Mouse (Mus musculus) cerebellum, postnatal 10 days (tissue): ENCODE results near the gene Serpinb7.

ENCODE experiments used
- DNase-seq, 2 experiments: peaks; one replicate each; pipeline ENCODE4 v3.0.0; 2021; ENCODE audit warnings: mixed read lengths in 2 of 2

Serpinb7 gene

DNA sequence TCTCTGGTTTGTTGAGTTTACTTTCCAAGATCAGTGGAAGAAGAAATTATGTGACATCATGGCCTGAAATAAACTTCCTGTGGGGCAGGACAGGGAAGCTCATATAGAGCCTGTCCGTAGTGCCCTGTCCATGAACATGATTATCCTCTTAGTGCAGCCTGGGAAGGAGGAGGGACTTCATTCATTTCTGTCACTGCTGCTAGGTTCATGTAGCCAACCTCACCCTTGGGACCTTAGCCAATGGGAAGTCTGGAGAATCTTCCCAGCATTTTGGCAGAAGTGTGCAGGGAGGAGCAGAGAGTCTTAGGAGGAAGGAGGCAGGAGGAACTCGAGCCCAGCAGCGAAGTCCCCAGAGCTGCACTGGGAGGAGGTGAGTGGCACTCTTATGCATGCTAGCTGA, at the start of gene Serpinb7:
Gene Serpinb7, plus strand, starts transcription at position 301 of the 400 bp plus-strand sequence.
- no peak for DNase-seq

DNA sequence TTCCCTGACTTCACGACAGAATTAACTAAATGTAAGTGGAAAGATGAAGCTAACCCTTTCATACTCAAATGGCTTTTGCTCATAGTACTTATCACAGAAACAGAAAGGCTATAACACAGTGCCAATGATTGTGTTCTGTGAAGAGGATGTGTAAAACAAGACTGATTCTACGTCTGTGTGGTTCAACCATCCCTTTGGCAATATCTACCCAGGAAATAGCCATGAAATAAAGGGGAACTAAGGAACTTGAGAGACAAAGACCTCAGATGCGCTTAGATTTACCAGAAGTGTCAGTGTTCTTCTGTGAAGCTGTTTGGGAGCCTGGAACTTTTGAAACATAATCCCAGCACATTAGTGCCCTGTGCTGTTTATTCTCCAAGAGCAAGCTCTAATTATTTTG, 49.1 kb upstream of the Serpinb7 start:
- no peak for DNase-seq

DNA sequence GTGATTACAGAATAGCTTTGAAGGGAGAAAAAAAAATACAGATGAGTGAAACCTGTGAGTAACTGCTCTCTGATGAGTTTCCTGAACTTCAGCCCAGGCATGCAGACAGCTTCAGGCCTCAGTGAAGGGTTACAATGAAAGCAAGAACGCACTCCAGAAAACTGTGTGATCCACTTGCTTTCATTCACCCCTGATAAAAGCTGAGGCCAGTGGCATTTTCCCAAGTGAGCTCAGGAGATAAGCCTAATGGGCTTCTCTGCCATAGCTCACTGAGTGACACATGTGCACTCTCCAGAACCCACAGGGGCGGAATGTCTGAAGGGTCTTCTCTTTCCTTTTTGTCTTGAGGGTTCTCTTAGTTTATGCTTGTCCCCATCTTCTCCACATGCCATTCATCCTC, 48.3 kb upstream of the Serpinb7 start:
- no peak for DNase-seq

DNA sequence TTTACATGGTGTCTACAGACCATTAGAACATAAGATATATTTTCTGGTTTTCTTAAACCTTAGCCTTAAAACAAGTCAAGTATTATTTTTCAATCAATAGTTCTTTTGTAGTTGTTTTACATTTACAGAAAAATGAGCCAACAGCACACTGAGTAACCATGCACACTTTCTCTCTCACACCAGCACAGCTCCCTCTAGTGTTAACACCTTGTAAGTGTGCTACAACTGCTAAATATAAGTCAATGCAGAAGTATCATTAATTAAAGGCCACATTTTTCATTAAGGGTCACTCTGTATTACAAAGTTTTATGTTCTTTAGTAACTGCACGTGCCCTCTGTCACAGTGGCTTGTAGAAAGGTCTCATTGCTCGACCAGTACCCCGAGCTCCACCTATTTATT, 46.4 kb upstream of the Serpinb7 start:
- peak in 1 of 2 experiments; percentile 15 for DNase-seq

DNA sequence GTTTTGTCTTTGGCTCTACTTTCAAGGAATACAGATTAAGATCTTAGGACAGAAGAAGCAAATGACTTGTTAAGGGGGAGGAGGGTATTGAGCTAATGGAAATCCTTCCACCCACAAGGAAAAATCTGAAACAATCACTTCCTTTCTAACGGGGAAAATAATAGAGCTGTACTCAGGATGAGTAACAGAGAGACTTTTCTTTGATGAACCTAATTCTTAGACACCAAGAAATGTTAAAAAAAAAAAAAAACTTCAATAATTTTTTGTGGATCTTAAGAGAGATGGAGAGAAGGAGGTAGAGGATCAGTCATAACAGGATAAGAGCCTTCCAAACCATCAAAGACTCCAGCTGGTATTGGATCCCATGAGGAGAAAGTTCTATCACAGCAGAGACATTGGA, 38.6 kb upstream of the Serpinb7 start, which contains the start of gene Serpinb11:
Gene Serpinb11, plus strand, starts transcription at position 301 of the 400 bp plus-strand sequence.
- no peak for DNase-seq

DNA sequence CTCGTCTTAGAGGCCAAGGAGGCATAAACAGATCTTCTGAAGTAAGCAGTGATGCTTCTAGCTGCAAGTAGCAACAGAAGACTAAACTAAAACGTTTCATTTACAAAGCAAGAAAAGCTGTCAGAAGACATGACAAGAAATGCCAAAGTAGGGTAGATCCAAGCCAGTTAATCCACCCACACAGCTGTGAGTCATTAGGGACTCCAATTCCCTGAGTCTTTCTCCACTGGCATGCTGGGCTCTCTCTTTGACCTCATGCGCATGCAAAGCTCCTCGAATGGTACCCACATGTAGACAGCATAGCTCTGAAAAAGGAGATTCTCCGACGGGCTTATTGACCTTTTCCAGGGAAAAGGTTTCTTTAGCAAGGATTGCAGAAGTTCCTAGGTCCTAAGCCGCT, 33.5 kb upstream of the Serpinb7 start:
- no peak for DNase-seq

DNA sequence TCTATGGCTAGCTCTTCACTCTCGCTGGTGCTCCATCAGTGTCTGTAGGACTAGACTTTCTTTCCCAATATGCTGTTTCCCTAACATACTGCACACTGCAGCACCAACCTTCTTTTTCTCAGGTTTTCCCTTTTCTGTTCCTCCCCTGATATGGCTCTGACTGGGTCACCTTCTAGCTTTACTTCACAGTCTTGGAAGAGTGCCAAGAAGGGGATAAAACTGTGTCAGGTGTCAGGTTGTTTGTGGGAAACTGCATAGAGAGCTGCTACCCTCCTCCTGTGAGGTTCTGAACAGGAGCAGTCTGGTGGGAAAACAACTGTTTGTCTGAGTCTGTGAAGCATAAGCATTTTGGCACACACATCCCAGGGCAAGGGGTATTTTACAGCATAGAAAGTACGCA, 30.5 kb upstream of the Serpinb7 start:
- DNase-seq, result peak in 1 of 2 experiments; percentile 2

DNA sequence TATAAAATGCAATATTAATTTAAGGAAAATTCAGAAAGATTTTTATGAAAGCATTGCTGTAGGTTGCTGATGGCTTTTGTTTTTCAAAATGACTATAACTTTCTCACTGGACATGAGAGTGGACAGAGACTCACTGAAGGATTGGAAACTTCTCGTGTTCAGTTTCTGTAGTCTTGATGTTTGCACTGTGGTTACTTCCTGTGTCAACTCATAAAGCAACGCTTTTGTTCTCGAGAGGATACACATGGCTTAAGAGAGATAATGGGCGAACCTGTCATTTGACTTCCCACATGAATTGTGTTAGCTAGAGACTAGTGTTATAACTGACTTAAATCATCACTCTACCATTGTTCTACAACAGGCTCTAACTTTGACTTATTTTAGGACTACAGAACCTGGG, 22.5 kb upstream of the Serpinb7 start:
- no peak for DNase-seq

DNA sequence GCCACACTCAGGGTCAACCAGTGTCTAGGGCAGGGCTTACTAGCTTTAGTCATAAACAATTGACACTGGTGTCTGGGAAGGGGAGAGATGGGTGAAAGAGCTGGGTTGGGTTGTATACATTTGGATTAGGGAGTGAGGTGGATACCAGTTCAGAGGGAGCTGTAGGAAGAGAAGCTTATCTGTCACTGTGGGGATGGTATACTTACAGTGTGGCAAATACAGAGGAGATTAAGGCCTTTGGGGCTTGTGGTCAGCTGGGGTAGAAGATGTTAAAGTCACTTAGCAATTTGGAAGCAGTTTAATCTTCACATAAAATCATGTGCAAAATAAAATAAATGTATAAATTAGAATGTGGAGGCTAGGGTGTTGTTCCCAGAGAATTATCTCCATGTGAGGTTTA, 21.1 kb upstream of the Serpinb7 start:
- DNase-seq, result no peak

DNA sequence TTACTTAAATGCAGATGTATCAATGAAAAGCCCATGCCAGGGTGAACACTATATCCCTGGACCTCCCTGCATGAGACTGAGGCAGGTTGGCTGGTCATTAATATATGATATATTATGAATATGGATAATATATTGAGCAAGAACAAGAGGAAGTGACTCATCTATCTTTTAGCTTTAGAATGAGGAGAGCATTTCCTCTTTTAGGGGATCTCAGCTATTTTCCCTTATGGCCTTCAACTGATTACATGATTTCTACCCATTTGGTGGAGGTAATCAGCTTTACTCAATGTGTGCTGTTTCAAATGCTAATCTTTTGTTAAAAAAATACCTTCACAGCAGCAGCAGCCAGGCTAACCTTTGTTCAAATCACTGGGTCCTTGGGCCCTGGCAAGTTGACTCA, 18.0 kb upstream of the Serpinb7 start:
- no peak for DNase-seq

DNA sequence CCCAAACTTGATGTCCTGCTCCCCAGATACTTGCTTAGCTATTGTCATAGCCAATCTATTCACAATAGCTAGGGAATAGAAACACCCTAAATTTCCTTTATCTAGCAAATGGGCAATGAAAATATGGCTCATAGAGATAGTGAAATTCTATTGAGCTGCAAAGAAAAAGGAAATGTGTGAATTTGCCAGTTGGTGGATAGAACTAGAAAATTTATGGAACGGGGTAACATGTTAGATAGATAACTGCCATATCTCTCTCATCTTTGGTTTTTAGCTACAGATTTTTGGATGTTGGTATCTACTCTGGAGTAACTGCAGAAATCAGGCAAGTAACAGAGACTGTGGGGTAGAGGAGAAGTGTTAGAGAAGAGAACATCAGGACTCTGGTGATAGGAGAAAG, 17.1 kb upstream of the Serpinb7 start:
- no peak for DNase-seq

DNA sequence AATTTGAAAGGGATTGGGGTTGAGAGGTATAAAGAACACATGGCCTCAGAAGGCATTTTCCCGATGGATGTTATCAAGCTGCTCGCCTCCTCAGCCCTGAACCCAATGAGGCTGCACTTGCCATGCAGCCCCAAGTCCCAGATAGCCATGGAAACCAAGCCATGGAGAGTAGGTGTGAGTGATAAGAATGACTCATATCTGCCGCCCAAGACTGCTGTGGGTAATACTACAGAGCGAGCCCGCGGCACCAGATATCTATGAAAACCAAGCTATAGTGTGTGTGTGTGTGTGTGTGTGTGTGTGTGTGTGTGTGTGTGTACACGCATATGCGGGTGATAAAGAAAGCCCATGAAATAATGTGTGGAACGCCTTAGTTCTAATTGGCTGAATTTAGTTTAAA, 14.9 kb upstream of the Serpinb7 start:
- DNase-seq, result no peak

DNA sequence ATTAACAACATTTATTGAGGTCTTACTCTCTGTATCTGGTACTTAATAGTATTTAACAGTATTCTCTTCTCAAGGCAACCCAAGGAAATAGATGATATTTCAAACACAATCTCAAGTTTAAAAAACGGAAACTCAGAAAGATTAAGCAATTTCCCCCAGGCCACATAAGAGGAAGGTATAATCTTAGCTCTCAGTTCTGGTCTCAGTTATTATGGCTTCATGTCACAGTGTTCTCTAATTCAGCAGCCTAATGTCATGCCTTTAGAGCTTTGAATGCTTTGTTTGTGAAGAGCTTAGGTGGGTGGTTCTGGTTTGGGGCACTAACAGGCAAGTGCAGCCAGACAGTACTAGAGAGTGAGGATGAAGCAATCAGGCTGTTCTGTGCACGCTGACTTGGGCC, 9.7 kb upstream of the Serpinb7 start:
- no peak for DNase-seq

DNA sequence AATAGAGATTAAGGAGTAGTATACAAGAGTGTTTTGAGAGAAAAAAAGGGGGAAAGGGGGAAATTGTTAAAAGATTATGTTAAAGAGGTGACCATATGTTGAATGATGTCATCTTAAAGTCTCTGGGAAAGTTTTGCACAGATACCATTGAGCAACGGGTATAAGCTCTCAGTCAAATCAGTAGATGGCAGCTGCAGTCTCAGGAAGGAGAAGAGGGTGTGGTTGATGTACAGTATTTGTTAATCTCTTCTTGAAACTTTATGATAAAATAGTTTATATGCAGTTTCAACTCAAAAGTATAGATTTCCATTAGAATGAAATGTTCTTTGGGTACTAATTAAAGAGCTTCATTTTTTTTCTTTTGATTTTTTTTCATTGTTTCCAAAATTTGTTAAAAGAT, 2.0 kb upstream of the Serpinb7 start:
- no peak for DNase-seq

DNA sequence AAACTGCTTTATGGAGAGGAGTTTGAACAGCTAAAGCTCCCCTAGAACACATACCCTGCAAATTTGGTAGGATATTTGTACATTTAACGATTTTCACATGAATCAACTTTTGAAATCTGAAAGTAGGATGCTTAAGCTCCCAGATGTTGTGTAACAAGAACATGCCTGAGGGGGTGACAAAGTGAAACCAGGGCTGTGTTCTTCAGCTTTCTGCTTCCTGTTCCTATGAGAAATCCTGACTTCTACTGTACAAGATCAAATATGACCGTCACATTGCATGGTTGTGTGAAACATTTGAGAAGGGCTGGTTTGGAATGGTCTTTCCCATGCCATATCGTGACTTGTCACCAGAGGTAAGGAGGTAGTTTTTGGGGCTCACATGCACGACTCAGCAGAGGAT, 2.6 kb downstream of the Serpinb7 start:
- DNase-seq, result no peak

DNA sequence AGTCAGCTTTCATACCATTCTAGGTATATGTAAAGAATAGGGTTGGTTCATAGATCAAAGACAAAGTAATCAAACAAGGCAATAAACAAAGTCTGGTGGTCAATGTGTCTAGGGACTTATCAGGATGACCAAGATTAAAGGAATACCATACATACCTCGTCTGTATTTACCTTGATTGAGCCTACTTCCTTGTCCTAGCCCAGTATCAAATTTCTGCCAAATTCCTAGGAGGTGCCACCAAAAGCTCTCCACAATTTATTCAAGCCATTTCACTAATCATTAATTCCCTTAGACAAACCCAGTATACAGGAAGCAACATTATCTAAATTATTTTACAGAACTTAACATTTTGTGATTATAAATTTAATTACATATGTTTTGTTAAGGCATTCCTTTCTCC, 15.2 kb downstream of the Serpinb7 start:
- DNase-seq, result no peak

DNA sequence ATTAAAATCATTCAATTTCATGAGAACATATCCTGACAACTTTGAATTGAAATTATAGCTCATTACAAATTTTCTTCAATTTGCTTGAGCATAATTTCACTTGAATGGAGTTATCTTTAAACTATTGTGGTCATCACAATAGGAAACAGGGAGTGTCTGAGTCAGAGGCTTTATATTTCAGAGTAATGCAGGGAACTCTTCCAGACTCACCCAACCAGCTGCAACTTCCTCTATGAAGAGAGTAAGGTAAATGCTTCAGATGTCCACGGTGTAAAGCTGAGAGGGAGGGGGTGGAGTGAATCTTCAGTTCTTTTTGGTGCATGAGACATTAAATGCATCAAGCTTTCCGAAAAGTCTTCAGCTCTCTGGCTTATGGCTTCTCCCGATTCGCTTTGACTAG, 23.0 kb downstream of the Serpinb7 start:
- no peak for DNase-seq

DNA sequence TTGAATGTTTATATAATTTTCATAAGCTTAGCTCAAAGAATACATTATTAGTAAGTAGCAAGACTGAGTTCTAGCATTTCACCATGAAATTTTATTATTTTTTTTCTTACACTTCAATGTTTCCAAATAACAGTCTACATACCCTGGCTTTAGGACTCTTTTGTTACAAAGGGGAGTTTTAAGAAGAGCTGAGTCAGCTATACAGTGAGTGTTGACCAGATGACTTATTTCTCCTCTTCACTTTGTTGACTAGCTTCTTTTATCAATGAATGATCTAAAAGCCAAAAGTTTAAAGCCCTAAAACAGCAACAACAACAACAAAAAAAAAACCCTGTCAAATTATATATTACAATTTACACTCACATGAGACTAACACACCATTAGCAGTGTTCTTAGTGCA, 31.8 kb downstream of the Serpinb7 start:
- DNase-seq, result no peak

DNA sequence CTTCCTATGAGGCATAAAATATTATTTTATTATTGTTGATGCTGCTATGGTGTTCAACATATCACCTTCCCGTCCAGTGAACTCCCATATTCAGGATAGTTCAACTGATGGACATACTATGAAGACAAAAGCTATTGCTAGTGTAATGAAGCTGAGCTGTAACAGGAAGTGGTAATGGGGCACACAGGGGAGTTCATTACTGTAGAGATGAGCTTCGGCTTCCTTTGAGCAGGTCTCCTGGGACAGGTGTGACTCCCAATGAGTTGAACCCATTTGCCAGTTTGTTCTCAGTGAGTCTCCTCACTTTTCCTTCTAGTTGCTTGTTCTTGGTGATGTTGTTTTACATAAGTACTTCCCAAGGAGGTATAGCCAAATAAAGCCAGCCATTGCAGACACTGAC, 36.1 kb downstream of the Serpinb7 start:
- DNase-seq, result no peak

DNA sequence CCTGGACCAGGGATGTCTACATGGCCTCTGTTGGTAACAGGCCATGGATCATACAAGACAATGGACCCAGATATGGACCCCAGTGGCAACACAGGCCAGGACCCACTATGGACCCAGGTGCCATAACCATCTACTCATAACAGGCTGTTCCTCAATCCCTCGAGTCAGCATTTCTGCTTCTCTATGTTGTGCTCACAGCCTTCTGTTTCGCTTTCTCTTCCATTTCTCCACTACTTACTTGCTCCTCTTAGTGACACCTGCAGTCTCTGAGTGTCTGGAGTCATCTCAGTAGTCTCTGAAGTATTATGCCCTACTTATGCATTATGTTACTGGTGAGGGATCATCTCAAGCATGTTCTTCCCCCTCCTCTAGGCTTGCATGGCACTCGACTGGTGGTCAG, 40.0 kb downstream of the Serpinb7 start:
- no peak for DNase-seq

DNA sequence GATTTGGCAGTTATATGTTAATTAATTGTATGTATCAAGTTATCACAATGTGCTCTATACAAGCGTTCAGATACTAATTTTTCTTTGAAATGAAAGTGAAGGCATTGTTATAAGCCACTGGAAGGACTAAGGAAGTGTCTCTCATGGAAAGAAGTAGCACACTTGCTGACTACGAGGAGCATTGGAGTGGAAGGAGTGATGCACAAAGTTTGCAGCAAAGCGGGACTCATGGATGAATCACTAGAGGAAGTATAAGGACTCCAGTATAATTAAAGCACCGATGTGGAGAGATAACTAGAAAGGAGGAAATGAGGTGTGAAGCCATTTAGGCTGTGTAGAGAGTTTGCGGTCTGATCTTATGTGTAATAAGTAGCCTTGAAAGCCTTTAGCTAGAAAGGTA, 45.9 kb downstream of the Serpinb7 start:
- no peak for DNase-seq

DNA sequence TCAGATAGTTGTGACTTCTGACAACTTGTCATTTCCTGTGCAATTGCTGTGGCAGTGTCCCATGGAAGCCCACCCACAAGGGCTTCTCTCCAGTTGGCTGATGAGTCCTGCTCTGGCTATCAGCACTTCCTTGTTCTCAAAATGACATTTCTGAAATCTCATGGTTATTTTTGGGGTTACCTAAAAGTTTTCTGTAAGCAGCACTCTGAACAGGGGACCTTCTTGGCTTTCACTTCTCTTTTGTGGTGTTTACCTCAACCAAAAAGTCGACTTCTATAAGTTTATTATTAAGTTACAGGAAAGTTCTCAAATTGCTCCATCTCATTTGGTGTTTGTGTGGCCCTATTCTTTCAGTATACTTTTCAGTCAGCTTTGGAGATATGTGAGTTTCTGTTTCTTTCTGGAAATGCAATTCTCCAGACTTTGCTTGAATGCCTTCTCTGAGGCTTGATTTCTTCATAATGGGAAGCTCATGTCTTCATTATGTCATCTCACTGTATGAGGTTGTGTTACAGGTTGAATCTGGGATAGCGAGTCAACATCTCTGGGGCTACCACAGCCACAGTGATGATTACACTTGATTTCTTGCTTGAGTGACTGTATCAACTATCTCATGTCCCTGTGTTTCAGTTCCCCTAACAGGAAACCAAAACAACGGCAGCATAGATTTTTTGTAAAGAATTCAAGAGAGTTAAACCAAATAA, 47.9 kb downstream of the Serpinb7 start:
- no peak for DNase-seq

DNA sequence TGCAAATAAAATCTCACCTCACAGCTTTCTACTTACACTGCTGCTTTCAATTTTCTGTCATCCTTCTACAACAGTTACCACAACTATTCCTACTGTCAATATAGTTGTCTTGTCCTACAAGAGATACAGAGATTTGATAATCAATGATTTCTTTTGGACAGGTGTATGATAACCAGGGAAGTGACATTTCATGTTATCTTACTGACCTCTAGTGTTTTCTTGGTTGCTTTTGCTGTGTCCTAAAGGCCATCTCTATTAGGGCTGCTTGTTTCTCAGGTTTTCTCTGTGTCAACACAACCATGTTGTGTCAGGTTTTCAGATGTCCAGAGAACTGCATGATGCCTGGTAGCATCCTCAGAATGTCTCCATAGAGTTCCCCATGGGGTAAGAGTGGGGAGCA, 80.5 kb downstream of the Serpinb7 start:
- DNase-seq, result no peak

DNA sequence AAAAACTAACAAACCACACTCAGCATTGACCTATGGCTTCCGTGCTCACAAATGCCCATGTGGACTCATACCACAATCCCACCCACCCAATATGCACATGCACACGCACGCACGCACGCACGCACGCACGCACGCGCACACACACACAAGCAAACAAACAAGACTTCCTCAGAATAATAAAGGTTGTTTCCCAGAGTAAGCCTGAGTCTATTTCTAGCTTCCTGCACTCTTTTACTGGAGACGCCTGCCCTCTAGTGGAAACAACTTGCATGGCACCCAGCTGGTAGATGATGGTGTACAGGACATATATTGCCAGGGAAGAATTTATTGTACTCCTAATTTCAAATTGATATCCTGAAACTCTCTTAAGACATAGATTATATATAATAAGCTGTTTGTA, 82.0 kb downstream of the Serpinb7 start:
- peak; percentile 86 to 90 for DNase-seq

DNA sequence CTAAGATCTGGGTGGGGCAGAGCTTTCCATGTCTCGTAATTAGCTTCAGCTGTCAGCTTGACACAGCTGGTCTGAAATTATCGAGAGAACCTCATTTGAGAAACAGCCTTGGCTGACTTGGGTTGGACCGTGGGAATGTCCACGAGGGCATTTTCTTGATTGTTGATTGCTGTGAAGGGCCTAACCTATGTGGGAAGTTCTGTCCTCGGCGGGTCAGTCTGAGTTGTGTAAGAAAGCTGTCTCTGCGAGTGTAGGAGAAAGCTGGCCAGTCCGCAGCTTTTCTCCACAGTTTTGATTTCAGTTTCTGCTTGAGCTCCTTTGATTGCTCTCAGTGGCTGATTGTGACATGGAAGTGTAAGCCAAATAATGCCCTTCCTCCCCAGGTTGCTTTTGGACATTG, 90.1 kb downstream of the Serpinb7 start:
- no peak for DNase-seq
